Mouse (Mus musculus) C2C12 (cell line): ENCODE measurements around the gene Bmp6.

Experiments used
- CEBPB ChIP-seq: IDR thresholded peaks from one replicate; pipeline ENCODE4 v1.6.1; 2011; ENCODE audit warnings: low read depth, mild to moderate bottlenecking, control low read depth, moderate library complexity
- CTCF ChIP-seq: IDR thresholded peaks from one replicate; pipeline ENCODE4 v1.5.1; 2011; ENCODE audit not compliant: control insufficient read depth, insufficient read depth, insufficient read length
- FOSL1 ChIP-seq: IDR thresholded peaks from one replicate; pipeline ENCODE4 v1.8.0; 2011; ENCODE audit warnings: mild to moderate bottlenecking, low read length; ENCODE audit not compliant: poor library complexity, insufficient read depth, severe bottlenecking
- MAX ChIP-seq: IDR thresholded peaks from one replicate; pipeline ENCODE4 v1.6.1; 2011; ENCODE audit warnings: mild to moderate bottlenecking, control low read depth
- MYOD1 ChIP-seq: IDR thresholded peaks from one replicate; pipeline ENCODE4 v1.6.1; 2011; ENCODE audit warnings: low read depth; ENCODE audit not compliant: control insufficient read depth, insufficient read length
- MYOG ChIP-seq: IDR thresholded peaks from one replicate; pipeline ENCODE4 v1.6.1; 2011; ENCODE audit not compliant: control insufficient read depth, insufficient read length; ENCODE audit errors: extremely low read depth
- USF1 ChIP-seq: IDR thresholded peaks from one replicate; pipeline ENCODE4 v1.6.1; 2011; ENCODE audit warnings: low read depth, mild to moderate bottlenecking, control low read depth, moderate library complexity

DNA sequence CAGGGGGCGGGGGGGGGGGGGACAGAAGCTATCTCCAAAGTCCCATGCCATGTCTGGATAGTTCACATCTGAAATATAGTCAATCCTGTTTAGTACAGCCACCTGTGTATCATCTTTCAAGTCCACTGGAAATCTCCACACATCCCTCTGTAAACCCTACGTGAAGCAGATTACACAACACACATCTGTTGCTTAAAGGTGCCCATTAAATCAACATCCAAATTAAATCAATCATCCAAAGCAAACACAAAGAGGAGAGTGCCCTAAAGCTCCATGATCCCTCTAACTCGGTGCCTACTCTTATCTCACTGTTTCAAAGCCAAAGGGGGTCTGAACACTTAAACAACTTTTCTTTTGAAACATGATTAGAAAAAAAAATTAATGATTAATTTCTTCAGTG is 151.8 kb downstream of the Bmp6 start:
- TF ChIP-seq CTCF (no peak), MYOD1 (no peak), USF1 (no peak), MYOG (no peak), MAX (no peak), CEBPB (no peak), FOSL1 (no peak)
